In the genomic region with DNA sequence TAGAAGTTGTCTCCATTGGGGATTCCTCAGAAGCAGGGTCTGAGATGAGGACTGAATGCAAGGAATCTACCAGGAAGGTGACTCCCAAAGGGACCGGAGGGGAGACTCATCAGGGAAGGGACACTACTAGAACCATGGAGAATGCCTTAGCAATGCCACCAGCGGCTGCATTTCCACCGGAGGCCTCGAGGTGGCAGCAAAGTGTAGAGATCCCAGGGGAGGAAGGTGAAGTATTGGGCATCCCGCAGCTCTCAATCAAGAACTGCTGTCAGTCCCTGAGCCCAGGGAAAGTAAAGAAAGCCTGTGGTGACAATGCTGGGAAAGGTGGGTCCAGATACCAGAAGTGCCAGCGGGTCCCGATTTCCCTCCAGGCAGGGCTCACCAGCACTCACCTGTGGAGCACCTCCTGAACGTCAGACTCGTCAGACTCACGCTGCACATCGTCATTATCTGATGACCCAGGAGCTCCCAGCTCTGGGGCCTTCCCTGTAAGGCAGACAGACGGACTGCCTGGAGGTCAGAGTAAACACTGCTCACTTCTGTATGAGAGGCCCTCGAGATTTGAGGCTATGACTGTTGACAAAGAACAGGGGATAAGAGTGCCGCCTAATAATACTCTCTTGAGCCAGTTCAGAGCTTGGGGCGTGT, we compare ENCODE assay signal across 9 mouse cellular contexts.
DNase-seq lines count a peak whose midpoint lies in the region; ATAC-seq lines count a peak whose summit lies in the region.
"Had no signal": no experiment of that assay in that cellular context is flagged by ENCODE, and none has a peak within 500 bp of the region (broad histone marks: within the 10 kb centered on the region; RNA-seq: fewer than 3 reads in every experiment).

No protein-coding gene starts in this region.

- ATAC-seq in granulocyte monocyte progenitor cell, adult 5-6 weeks (replicated peaks; ENCODE audit: poor library complexity, severe bottlenecking): peak; percentile 56; the same call in 1 of the 2 replicates
- peak; percentile 58 for ATAC-seq in liver, embryonic 15.5 days (ENCODE audit: insufficient read depth)

- peaks cover 67% of the 10 kb centered on the region for H3K4me1 ChIP-seq in liver, embryonic 15.5 days (replicated peaks)

- peak; percentile 67 to 76 for DNase-seq in CD8-positive naive resting alpha-beta T cell, adult 2 months (ENCODE audit: low read depth in 2 of 2, low spot score in 2 of 2)
- peak; percentile 87 for DNase-seq in adrenal gland, postnatal 14 days
- peak; percentile 82 for DNase-seq in embryo, embryonic 9.5 days (ENCODE audit: extremely low spot score)
- peak; percentile 79 for DNase-seq in kidney, postnatal 14 days
- DNase-seq in ovary, postnatal 36 days (ENCODE audit: low spot score): peak; percentile 76
- DNase-seq in thymus, postnatal 10 days (ENCODE audit: low spot score in 2 of 2): peak; percentile 31 to 73

- peak overlapping the region; percentile 90 for H3K27ac ChIP-seq in liver, embryonic 15.5 days (replicated peaks)
- H3K27ac ChIP-seq: hindbrain, embryonic 15.5 days had no signal

- H3K27me3 ChIP-seq in liver, embryonic 15.5 days: peaks cover 15% of the 10 kb centered on the region
- H3K27me3 ChIP-seq: hindbrain, embryonic 15.5 days had no signal

- no peaks in the 10 kb centered on the region for H3K9me3 ChIP-seq in liver, embryonic 15.5 days (replicated peaks)
- H3K9me3 ChIP-seq: hindbrain, embryonic 15.5 days had no signal

- H3K9ac ChIP-seq in liver, embryonic 15.5 days: 0 out of 2 replicates have a peak overlapping the region, but pooled peaks have one; percentile 33
- H3K9ac ChIP-seq: hindbrain, embryonic 15.5 days had no signal

- H3K4me2 ChIP-seq in liver, embryonic 15.5 days: peak overlapping the region; percentile 76
- H3K4me2 ChIP-seq: hindbrain, embryonic 15.5 days had no signal

- 10% methylated on average over 15 of the region's 15 CpGs for WGBS in liver, embryonic 15.5 days (ENCODE audit: insufficient replicate concordance)

- no peaks in the 10 kb centered on the region for H3K36me3 ChIP-seq in liver, embryonic 15.5 days (replicated peaks)

- peak overlapping the region; percentile 51 for H3K4me3 ChIP-seq in liver, embryonic 15.5 days (replicated peaks)
- H3K4me3 ChIP-seq: hindbrain, embryonic 15.5 days had no signal

Comparison
In these comparisons a context has a peak if more than half of its experiments do, and no peak if none do; other contexts are left out.
1. Peak in every context shown above with its lines: DNase-seq, ATAC-seq, H3K4me3 ChIP-seq and H3K27ac ChIP-seq.